Mouse (Mus musculus) heart, embryonic 12.5 days (tissue): Measurements from ENCODE around the gene Plcl2. TPM values are rescaled to one million over a fixed set of nuclear protein-coding genes. Genes with fewer than 3 reads are reported as not detected.

Experiments used
- ATAC-seq: fragments of 200-750 bp; cut with Nextera tagmentation; 2 replicates; pipeline ENCODE4 v1.8.0; 2017; ENCODE audit warnings: moderate TSS enrichment, moderate library complexity; ENCODE audit not compliant: insufficient number of reproducible peaks, low FRiP score
- H3K27ac ChIP-seq: fragments of 300-500 bp; sonication (generic); 2 replicates; pipeline ENCODE4 v1.5.1; 2016; ENCODE audit warnings: mild to moderate bottlenecking, moderate library complexity; ENCODE audit not compliant: poor library complexity, severe bottlenecking
- H3K27me3 ChIP-seq: fragments of 300-500 bp; sonication (generic); replicated peaks from 2 replicates; pipeline ENCODE4 v1.6.1; 2016; ENCODE audit warnings: mild to moderate bottlenecking, moderate library complexity
- H3K36me3 ChIP-seq: fragments of 300-500 bp; sonication (generic); 2 replicates; pipeline ENCODE4 v1.6.1; 2016; ENCODE audit warnings: mild to moderate bottlenecking, moderate library complexity
- H3K4me1 ChIP-seq: fragments of 300-500 bp; sonication (generic); replicated peaks from 2 replicates; pipeline ENCODE4 v1.6.1; 2016; ENCODE audit warnings: mild to moderate bottlenecking
- H3K4me2 ChIP-seq: fragments of 300-500 bp; sonication (generic); 2 replicates; pipeline ENCODE4 v1.6.1; 2016; ENCODE audit warnings: mild to moderate bottlenecking, moderate library complexity
- H3K4me3 ChIP-seq: fragments of 300-500 bp; sonication (generic); 2 replicates; pipeline ENCODE4 v1.5.1; 2016; ENCODE audit warnings: mild to moderate bottlenecking
- H3K9ac ChIP-seq: fragments of 300-500 bp; sonication (generic); 2 replicates; pipeline ENCODE4 v1.6.1; 2016; ENCODE audit warnings: mild to moderate bottlenecking, moderate library complexity
- H3K9me3 ChIP-seq: fragments of 300-500 bp; sonication (generic); replicated peaks from 2 replicates; pipeline ENCODE4 v1.6.1; 2016; ENCODE audit warnings: mild to moderate bottlenecking, moderate library complexity
- WGBS: fragments of 180-500 bp; shearing (Covaris S2); methylation state at CpG from one replicate; pipeline ENCODE4 v1.1.7; 2016; 5-methylcytosine and 5-hydroxymethylcytosine counted together
- polyA plus RNA-seq: library from polyadenylated mRNA; unstranded; fragments of >200 nt; fragmentation: Nextera tagmentation; extraction: Ambion mirVana; gene quantifications from 2 replicates; pipeline ENCODE4 v1.2.1, GENCODE M21; 2016

Plcl2 gene
- polyA plus RNA-seq, 1 experiment from 2014 or later = 4.6 TPM

GRCm38 (mm10) chr17:50724376-50724775, 215.2 kb downstream of the Plcl2 start:
- Histone ChIP-seq H3K27me3 (no peaks in the 10 kb centered on the region), H3K9ac (no peak overlapping the region), H3K4me3 (no peak overlapping the region), H3K9me3 (no peaks in the 10 kb centered on the region), H3K27ac (no peak overlapping the region), H3K36me3 (no peaks in the 10 kb centered on the region), H3K4me1 (peaks cover 14% of the 10 kb centered on the region), H3K4me2 (no peak overlapping the region)
- 74% methylated on average over 2 of the region's 2 CpGs for WGBS
- no peak for ATAC-seq

- H3K4me2 ChIP-seq = no peak overlapping the region
- WGBS = 78% methylated on average over 2 of the region's 2 CpGs
- no peak for ATAC-seq
- peaks cover 25% of the 10 kb centered on the region for H3K4me1 ChIP-seq
- H3K27me3 ChIP-seq = no peaks in the 10 kb centered on the region
- no peaks in the 10 kb centered on the region for H3K36me3 ChIP-seq
- H3K27ac ChIP-seq = no peak overlapping the region
- no peak overlapping the region for H3K4me3 ChIP-seq
- no peaks in the 10 kb centered on the region for H3K9me3 ChIP-seq
- H3K9ac ChIP-seq = no peak overlapping the region
Observed at GRCm38 (mm10) chr17:50726265-50726664, 217.1 kb downstream of the Plcl2 start.

- no peaks in the 10 kb centered on the region for H3K9me3 ChIP-seq
- no peak overlapping the region for H3K9ac ChIP-seq
- 69% methylated on average over 2 of the region's 2 CpGs for WGBS
- H3K4me1 ChIP-seq = peaks cover 25% of the 10 kb centered on the region
- H3K27me3 ChIP-seq = no peaks in the 10 kb centered on the region
- H3K36me3 ChIP-seq = no peaks in the 10 kb centered on the region
- no peak for ATAC-seq
- no peak overlapping the region for H3K4me3 ChIP-seq
- no peak overlapping the region for H3K27ac ChIP-seq
- H3K4me2 ChIP-seq = no peak overlapping the region
Observed at GRCm38 (mm10) chr17:50729031-50729430, 219.8 kb downstream of the Plcl2 start.

- H3K9ac ChIP-seq = no peak overlapping the region
- H3K4me3 ChIP-seq = no peak overlapping the region
- H3K36me3 ChIP-seq = no peaks in the 10 kb centered on the region
- WGBS = 75% methylated on average over 6 of the region's 6 CpGs
- H3K9me3 ChIP-seq = no peaks in the 10 kb centered on the region
- no peak for ATAC-seq
- peaks cover 25% of the 10 kb centered on the region for H3K4me1 ChIP-seq
- no peaks in the 10 kb centered on the region for H3K27me3 ChIP-seq
- no peak overlapping the region for H3K27ac ChIP-seq
- no peak overlapping the region for H3K4me2 ChIP-seq
Observed at GRCm38 (mm10) chr17:50729577-50729976, 220.4 kb downstream of the Plcl2 start.

GRCm38 (mm10) chr17:50730896-50731295, 221.7 kb downstream of the Plcl2 start:
- Histone ChIP-seq H3K4me3 (no peak overlapping the region), H3K36me3 (no peaks in the 10 kb centered on the region), H3K4me1 (peaks cover 37% of the 10 kb centered on the region), H3K27ac (no peak overlapping the region), H3K9ac (no peak overlapping the region), H3K9me3 (no peaks in the 10 kb centered on the region), H3K27me3 (no peaks in the 10 kb centered on the region), H3K4me2 (no peak overlapping the region)
- 81% methylated on average over 2 of the region's 2 CpGs for WGBS
- ATAC-seq = no peak

- Histone ChIP-seq H3K4me3 (no peak overlapping the region), H3K27me3 (no peaks in the 10 kb centered on the region), H3K36me3 (no peaks in the 10 kb centered on the region), H3K9ac (no peak overlapping the region), H3K4me2 (no peak overlapping the region), H3K9me3 (no peaks in the 10 kb centered on the region), H3K27ac (no peak overlapping the region), H3K4me1 (peaks cover 45% of the 10 kb centered on the region)
- ATAC-seq = no peak
- WGBS = 82% methylated on average over 5 of the region's 5 CpGs
Observed at GRCm38 (mm10) chr17:50731876-50732275, 222.7 kb downstream of the Plcl2 start.

- no peaks in the 10 kb centered on the region for H3K27me3 ChIP-seq
- no peaks in the 10 kb centered on the region for H3K9me3 ChIP-seq
- no peak overlapping the region for H3K4me2 ChIP-seq
- H3K4me1 ChIP-seq = peaks cover 50% of the 10 kb centered on the region
- no peaks in the 10 kb centered on the region for H3K36me3 ChIP-seq
- H3K4me3 ChIP-seq = no peak overlapping the region
- H3K27ac ChIP-seq = no peak overlapping the region
- H3K9ac ChIP-seq = no peak overlapping the region
- no peak for ATAC-seq
- WGBS = 81% methylated on average over 7 of the region's 7 CpGs
Observed at GRCm38 (mm10) chr17:50733390-50733789, 224.2 kb downstream of the Plcl2 start.

- Histone ChIP-seq H3K9ac (0 out of 2 replicates have a peak overlapping the region, but pooled peaks have one; percentile 13), H3K27ac (peak overlapping the region; percentile 69; the same call in 1 of the 2 replicates), H3K4me2 (no peak overlapping the region), H3K27me3 (no peaks in the 10 kb centered on the region), H3K4me3 (no peak overlapping the region), H3K36me3 (no peaks in the 10 kb centered on the region), H3K4me1 (peaks cover 50% of the 10 kb centered on the region), H3K9me3 (no peaks in the 10 kb centered on the region)
- WGBS = 81% methylated on average over 6 of the region's 6 CpGs
- no peak for ATAC-seq
Observed at GRCm38 (mm10) chr17:50734781-50735180, 225.6 kb downstream of the Plcl2 start.

- peak; percentile 30; the same call in 1 of the 2 replicates for ATAC-seq
- Histone ChIP-seq H3K27me3 (no peaks in the 10 kb centered on the region), H3K4me2 (no peak overlapping the region), H3K27ac (peak overlapping the region; percentile 69), H3K36me3 (no peaks in the 10 kb centered on the region), H3K9ac (0 out of 2 replicates have a peak overlapping the region, but pooled peaks have one; percentile 13), H3K4me3 (no peak overlapping the region), H3K4me1 (peaks cover 44% of the 10 kb centered on the region), H3K9me3 (no peaks in the 10 kb centered on the region)
- WGBS = 44% methylated on average over 4 of the region's 4 CpGs
Observed at GRCm38 (mm10) chr17:50735382-50735954, 226.3 kb downstream of the Plcl2 start.

GRCm38 (mm10) chr17:50735955-50736533, 226.8 kb downstream of the Plcl2 start:
- H3K27ac ChIP-seq = peak overlapping the region; percentile 69
- H3K4me3 ChIP-seq = no peak overlapping the region
- H3K4me2 ChIP-seq = no peak overlapping the region
- ATAC-seq = 0 out of 2 replicates have a peak, but pooled peaks have one; percentile 24
- H3K9ac ChIP-seq = no peak overlapping the region
- H3K27me3 ChIP-seq = no peaks in the 10 kb centered on the region
- no peaks in the 10 kb centered on the region for H3K9me3 ChIP-seq
- 53% methylated on average over 8 of the region's 8 CpGs for WGBS
- peaks cover 42% of the 10 kb centered on the region for H3K4me1 ChIP-seq
- no peaks in the 10 kb centered on the region for H3K36me3 ChIP-seq

- Histone ChIP-seq H3K4me1 (peaks cover 50% of the 10 kb centered on the region), H3K27ac (peak overlapping the region; percentile 8; the same call in 1 of the 2 replicates), H3K27me3 (no peaks in the 10 kb centered on the region), H3K4me2 (no peak overlapping the region), H3K9me3 (no peaks in the 10 kb centered on the region), H3K4me3 (no peak overlapping the region), H3K36me3 (no peaks in the 10 kb centered on the region), H3K9ac (no peak overlapping the region)
- peak; percentile 21; the same call in 1 of the 2 replicates for ATAC-seq
- 34% methylated on average over 2 of the region's 2 CpGs for WGBS
Observed at GRCm38 (mm10) chr17:50737068-50737467, 227.9 kb downstream of the Plcl2 start.
